Mouse (Mus musculus) bone marrow macrophage, adult 2 months (primary cell): ENCODE results near the gene Wdfy2. TPM values are rescaled to one million over a fixed set of nuclear protein-coding genes. Genes with fewer than 3 reads are reported as not detected.

Source experiments
- H3K27ac ChIP-seq: 2 replicates; pipeline ENCODE4 v1.5.1; 2012; ENCODE audit warnings: low read depth, low read length; ENCODE audit not compliant: insufficient read depth
- H3K4me1 ChIP-seq: 2 replicates; pipeline ENCODE4 v1.6.1; 2012; ENCODE audit warnings: low read length; ENCODE audit not compliant: control insufficient read depth, insufficient read depth
- H3K4me3 ChIP-seq: 2 replicates; pipeline ENCODE4 v1.5.1; 2012; ENCODE audit warnings: mild to moderate bottlenecking, low read length, moderate library complexity; ENCODE audit not compliant: insufficient read depth
- CTCF ChIP-seq: IDR thresholded peaks from 2 replicates; pipeline ENCODE4 v1.5.1; 2012; ENCODE audit warnings: low read depth, mild to moderate bottlenecking, low read length, moderate library complexity
- POLR2A ChIP-seq: IDR thresholded peaks from 2 replicates; pipeline ENCODE4 v1.6.1; 2012; ENCODE audit warnings: mild to moderate bottlenecking, low read depth, low read length, borderline replicate concordance
- polyA plus RNA-seq: library from polyadenylated mRNA; stranded (reverse); fragments of >200 nt; gene quantifications from 2 replicates; pipeline ENCODE4 v1.2.4, GENCODE M21; 2012; ENCODE audit not compliant: missing spikeins, insufficient read depth, insufficient read length

Wdfy2 gene
- polyA plus RNA-seq, 1 experiment, result 83.5 TPM

DNA sequence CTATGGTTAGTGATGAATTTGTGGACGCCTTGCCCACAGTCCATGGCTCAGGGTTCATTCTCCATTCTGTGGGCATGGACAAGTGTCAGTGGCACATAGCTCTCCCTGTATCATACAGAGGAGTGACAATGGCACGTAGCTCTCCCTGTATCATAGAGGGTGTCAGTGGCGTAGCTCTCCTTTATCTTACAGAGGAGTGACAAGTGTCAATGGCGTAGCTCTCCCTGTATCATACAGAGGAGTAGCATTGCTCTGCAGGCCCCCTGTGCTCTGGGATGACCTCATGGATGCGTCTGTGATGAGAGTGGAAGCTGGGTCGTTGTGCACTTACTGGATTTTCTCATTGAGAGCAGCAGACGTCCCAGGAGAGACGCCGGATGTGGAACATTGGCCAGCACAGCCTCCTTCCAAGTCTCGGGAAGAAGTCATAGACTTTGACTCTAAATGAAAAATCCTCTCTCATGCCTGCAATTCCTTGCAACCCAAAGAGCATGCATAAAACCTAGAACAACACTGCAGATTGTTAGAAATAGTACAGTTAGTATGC is 79.1 kb downstream of the Wdfy2 start:
- TF ChIP-seq POLR2A, result no peak
- TF ChIP-seq CTCF, result no peak
- H3K4me3 ChIP-seq, result no peak overlapping the region
- H3K4me1 ChIP-seq, result peaks cover 25% of the 10 kb centered on the region
- H3K27ac ChIP-seq, result no peak overlapping the region

DNA sequence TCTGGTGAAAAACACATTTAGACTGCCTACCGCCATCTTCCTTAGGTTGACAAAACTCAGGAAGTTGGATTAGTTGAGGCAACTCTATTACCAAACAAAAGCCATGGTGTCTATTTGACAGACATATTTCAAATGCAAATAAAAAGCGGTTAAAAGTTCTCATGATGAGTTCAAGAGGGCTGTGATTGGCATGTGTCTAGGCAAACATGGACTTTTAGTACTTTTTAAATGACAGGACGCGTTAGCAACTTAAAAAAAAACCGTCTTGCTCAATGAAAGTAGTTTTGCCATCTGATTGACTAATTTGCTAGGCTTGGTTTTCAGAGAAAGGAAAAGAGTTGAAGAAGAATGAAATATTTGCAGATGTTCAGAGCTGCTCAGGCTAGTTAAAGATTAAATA is 83.9 kb downstream of the Wdfy2 start:
- TF ChIP-seq CTCF (no peak), POLR2A (no peak)
- no peak overlapping the region for H3K27ac ChIP-seq

DNA sequence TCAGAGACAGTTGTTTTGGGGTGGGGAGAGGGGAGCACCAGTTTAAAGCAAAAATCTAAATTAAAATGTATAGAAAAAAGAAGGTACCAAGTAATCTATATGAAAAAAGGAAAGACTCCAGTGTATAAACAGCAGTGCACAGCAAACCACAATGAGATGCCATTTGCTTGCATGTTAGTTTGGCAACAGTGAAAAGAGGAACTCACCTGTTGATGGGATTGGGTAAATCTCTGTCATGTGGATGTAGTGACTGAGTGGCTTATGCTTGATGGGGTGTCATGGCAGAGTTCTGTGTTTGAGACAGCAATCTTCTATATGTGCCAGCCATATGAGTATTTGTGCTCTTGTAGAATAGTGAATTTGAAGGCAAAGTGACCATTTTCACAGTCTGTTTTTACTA is 85.2 kb downstream of the Wdfy2 start:
- no peak overlapping the region for H3K4me3 ChIP-seq
- no peak overlapping the region for H3K27ac ChIP-seq
- TF ChIP-seq POLR2A (no peak), CTCF (no peak)
- peaks cover 33% of the 10 kb centered on the region for H3K4me1 ChIP-seq

More for the DNA sequence above, 83.9 kb downstream of the Wdfy2 start:
- no peak overlapping the region for H3K4me3 ChIP-seq
- H3K4me1 ChIP-seq, result peaks cover 33% of the 10 kb centered on the region

DNA sequence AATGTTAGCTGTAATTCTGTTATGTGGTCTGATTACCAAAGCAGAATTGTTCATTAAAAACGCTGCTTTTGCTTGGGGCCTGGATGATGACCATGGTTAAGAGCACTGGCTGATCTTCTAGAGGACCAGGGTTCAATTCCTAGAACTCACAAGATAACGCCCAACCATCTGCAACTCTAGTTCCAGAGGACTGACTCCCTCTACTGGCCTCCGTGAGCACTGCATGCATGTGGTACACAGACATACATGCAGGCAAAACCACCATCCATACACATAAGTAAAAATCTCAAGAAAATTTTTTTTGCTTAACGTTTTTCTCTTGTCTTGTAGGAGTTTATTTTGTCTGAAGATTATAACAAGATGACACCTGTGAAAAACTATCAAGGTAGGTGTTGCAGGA is 87.3 kb downstream of the Wdfy2 start:
- Histone ChIP-seq H3K4me1 (peaks cover 25% of the 10 kb centered on the region), H3K4me3 (no peak overlapping the region), H3K27ac (no peak overlapping the region)
- TF ChIP-seq CTCF (0 out of 2 replicates have a peak, but pooled peaks have one; percentile 24), POLR2A (no peak)

DNA sequence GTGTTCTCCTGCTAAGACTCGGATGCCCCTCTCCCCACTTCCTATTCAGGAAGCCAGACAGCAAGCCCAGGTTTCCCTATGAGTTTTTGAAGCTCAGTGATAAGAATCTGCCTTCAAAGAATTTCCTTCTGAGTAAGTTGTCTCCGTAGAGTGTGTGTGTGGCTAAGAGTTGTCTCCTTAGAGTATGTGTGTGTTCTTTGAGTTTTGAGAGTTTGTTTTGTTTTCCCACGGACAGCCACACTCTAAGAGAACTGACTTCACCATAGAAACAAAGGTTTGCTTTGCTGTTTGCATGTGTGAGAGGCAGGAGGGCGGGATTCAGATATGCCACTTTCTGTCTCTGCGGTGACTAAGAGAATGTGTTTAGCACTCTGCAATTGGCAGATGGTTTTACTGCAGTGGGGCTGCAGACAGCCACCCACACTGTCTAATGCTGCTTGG is 90.6 kb downstream of the Wdfy2 start:
- Histone ChIP-seq H3K4me1 (no peaks in the 10 kb centered on the region), H3K4me3 (no peak overlapping the region), H3K27ac (no peak overlapping the region)
- TF ChIP-seq CTCF, result no peak
- no peak for TF ChIP-seq POLR2A

DNA sequence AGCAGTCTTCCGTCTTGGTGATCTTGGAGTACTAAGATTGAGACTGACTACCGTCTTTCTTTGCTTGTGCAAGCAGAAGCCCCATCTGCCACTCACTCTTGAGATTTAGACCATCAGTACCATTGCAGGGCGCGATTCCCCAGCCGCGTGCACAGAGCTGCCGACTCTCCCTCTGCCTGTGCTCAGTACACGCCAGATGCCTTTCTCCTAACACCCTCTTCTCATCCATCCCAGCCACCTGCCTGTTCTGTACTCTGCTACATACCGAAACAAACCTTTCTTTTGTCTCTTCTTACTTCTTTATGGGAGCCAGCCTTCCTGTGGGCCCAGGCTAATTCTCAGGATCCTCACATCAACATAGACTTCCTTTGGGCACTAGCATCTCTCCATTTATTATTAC is 97.9 kb downstream of the Wdfy2 start:
- TF ChIP-seq CTCF (no peak), POLR2A (no peak)
- no peak overlapping the region for H3K27ac ChIP-seq
- H3K4me3 ChIP-seq, result no peak overlapping the region
- no peaks in the 10 kb centered on the region for H3K4me1 ChIP-seq

DNA sequence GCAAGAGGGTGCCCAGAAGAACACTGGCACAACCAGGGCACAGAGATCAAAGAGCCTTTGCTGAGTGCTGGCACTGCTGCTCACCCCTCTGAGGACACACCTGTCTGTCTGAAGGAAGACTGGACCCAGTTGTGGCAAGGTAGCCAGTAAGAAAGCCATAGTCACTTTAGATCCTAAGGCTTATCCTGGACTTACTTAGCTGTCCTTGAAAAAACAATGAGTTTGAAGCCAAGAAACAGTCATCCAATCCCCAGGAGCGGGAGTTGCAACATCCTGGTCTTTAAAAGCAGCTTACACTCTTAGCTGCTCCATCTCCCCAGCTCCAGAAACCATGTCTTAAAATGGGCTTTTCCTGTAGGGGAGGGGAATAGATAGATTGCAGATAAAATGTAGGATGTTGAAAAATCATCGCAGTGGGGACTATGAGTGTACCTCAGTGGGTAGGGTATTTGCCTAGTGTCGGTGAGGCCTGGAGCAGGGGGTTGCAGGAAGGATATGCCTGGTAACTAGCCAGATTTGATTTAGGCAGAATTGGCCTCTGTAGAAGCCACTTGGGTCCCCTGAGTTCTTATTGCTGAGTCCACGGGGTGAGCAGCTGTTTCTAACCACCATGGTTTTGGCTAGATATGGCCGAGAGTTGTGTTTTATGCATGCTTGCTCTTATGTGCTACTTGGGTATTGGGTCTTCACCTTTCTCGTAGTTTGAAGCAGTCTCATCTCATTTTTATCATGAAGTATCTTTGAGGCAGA is 99.3 kb downstream of the Wdfy2 start:
- peaks cover 4% of the 10 kb centered on the region for H3K4me1 ChIP-seq
- no peak overlapping the region for H3K4me3 ChIP-seq
- H3K27ac ChIP-seq, result no peak overlapping the region
- TF ChIP-seq CTCF (no peak), POLR2A (no peak)

DNA sequence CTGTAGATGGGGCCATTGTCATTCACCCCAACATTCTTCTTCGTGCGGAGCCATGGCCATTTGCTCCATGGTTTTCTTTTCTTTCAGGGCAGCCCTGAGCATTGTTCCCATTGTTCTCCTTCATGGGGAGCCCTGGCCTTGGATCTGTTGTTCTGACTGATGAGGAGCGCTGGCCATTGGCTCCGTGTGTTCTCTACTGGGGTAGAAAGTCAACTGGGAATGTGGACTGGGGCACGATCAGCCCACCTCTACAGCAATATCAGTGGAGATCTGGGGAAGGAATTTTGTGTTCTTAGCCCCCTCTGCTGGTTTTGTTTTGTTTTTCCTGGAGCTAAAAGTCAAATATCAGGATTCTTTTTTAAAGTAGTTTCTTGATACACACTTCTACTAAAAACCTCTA is 100.2 kb downstream of the Wdfy2 start:
- no peak overlapping the region for H3K4me3 ChIP-seq
- no peak overlapping the region for H3K27ac ChIP-seq
- H3K4me1 ChIP-seq, result peaks cover 4% of the 10 kb centered on the region
- TF ChIP-seq POLR2A (no peak), CTCF (no peak)

DNA sequence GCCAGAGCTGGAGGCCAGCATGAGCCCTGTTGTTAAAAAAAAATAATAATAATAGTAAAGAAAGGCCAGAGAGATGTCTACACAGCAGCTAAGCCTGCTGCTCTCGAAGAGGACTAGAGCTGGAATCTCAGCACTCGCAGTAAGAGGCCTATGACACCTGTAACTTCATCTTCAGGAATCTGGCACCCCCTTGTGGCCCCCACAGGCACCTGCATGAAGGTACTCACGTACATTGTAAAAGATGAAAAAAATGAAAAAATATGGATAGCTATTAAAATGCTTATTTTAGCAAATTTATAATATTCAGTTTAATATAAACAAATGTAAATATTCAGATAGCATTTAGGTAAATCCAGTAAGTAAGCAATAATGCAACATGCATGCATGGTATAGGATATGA is 102.0 kb downstream of the Wdfy2 start:
- TF ChIP-seq POLR2A (no peak), CTCF (peak; percentile 35; the same call in 1 of the 2 replicates)
- Histone ChIP-seq H3K4me3 (no peak overlapping the region), H3K27ac (no peak overlapping the region), H3K4me1 (peaks cover 4% of the 10 kb centered on the region)

DNA sequence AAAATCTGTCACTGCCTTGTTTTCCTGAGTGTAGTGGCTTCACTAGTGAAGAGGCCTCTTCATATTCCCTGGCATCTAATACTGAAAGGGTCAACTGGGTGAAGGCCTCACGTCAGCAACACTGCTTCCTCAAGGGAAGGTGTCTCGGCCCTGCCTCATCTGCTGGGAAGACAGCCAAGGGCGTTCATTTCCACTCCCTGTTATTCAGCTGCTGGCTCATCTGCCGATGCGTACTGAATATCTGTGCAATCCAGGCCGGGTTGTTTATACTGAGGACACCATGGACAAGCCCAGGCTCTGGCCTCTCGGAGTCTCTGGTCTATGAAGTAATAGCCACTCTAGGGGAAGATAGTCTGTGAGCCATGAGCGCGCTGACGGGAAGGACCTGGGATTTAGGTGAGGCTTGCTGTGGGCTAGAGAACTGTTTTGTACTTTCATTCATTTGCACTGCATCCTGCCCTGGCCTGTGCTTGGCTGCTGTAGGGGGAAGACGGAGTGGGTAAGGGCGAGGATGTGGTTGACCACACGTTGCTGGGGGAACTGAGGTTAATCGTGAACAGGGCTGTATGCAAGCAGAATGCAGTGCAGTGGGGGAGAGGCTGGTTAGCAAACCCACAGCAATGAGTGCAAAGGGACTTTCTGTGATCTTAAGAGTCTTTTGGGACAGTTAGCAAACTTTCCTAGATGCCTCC is 103.1 kb downstream of the Wdfy2 start:
- peaks cover 4% of the 10 kb centered on the region for H3K4me1 ChIP-seq
- no peak for TF ChIP-seq CTCF
- no peak for TF ChIP-seq POLR2A
- no peak overlapping the region for H3K4me3 ChIP-seq
- no peak overlapping the region for H3K27ac ChIP-seq
